ENCODE assay signal across 8 mouse cellular contexts in genomic region chr11:117962228-117963067, GRCm38 (mm10). TPM values are rescaled to one million over a fixed set of nuclear protein-coding genes. Genes with fewer than 3 reads are reported as not detected.
DNase-seq lines count a peak whose midpoint lies in the region; ATAC-seq and TF ChIP-seq lines count a peak whose summit lies in the region.

No protein-coding gene starts in this region.

- H3K36me3 ChIP-seq in heart, adult 2 months (ENCODE audit: control insufficient read depth, insufficient read depth, low read length) = no peaks in the 10 kb centered on the region

- 34% methylated on average over 10 of the region's 10 CpGs for WGBS in heart, adult 2 months
- 33% methylated on average over 10 of the region's 10 CpGs for WGBS in lung, adult 2 months

- TF ChIP-seq POLR2A in heart, adult 2 months (IDR thresholded peaks at IDR 0.05; ENCODE audit: insufficient read depth, low read depth, low read length) = no peak
- no peak for TF ChIP-seq POLR2A in lung, adult 2 months (IDR thresholded peaks at IDR 0.05; ENCODE audit: borderline replicate concordance, extremely low read depth, low read depth, low read length)

- no peak for ATAC-seq in inflammation-experienced regulatory T-cells, adult 6 months

- peak overlapping the region; percentile 83 for H3K27ac ChIP-seq in heart, adult 2 months

- no peak for TF ChIP-seq CTCF in heart, adult 2 months (IDR thresholded peaks at IDR 0.05)
- no peak for TF ChIP-seq CTCF in lung, adult 2 months (IDR thresholded peaks at IDR 0.05; ENCODE audit: insufficient read depth, low read length)

- no peaks in the 10 kb centered on the region for H3K27me3 ChIP-seq in heart, adult 2 months (ENCODE audit: control insufficient read depth, insufficient read depth, low read length)

- H3K4me1 ChIP-seq in heart, adult 2 months (ENCODE audit: control insufficient read depth, insufficient read depth, low read length) = peaks cover 34% of the 10 kb centered on the region
- peaks cover 52% of the 10 kb centered on the region for H3K4me1 ChIP-seq in lung, adult 2 months (ENCODE audit: control insufficient read depth, insufficient read depth, low read length)

- intact Hi-C loops in heart, adult 2 months (cut with DNase I) = loop anchor here (2.0 to 5.0 kb wide), 2 partner anchors 30 to 140 kb away; no protein-coding TSS in a partner anchor

- H3K79me2 ChIP-seq in heart, adult 2 months (replicated peaks; ENCODE audit: control insufficient read depth, insufficient read depth, low read length) = no peaks in the 10 kb centered on the region

- peak; percentile 77 for DNase-seq in ES-CJ7 (ENCODE audit: low read depth, low spot score)
- DNase-seq in adrenal gland, postnatal 25 days = peak; percentile 82
- DNase-seq in heart, adult 2 months = peak; percentile 91 to 92
- peak; percentile 72 for DNase-seq in kidney, adult 18-20 months
- DNase-seq in lung, adult 2 months = peak; percentile 73
- peak; percentile 82 for DNase-seq in ovary, postnatal 14 days (ENCODE audit: low spot score)
- no peak for DNase-seq in spleen, postnatal 14 days (ENCODE audit: low spot score in 2 of 2)

- no peak overlapping the region; the same call in 1 of the 2 replicates for H3K4me3 ChIP-seq in heart, adult 2 months
- no peak overlapping the region for H3K4me3 ChIP-seq in lung, adult 2 months (replicated peaks; ENCODE audit: extremely low read depth, low read depth, low read length)

- 0 out of 2 replicates have a peak, but pooled peaks have one; percentile 33 for TF ChIP-seq EP300 in heart, adult 2 months (IDR thresholded peaks at IDR 0.05; ENCODE audit: insufficient read depth, low read depth, low read length)

- H3K9ac ChIP-seq in heart, adult 2 months (ENCODE audit: low read depth, low read length) = 0 out of 2 replicates have a peak overlapping the region, but pooled peaks have one; percentile 12

RNA-seq across cellular contexts. Expression of gene Socs3, which starts 7.4 kb away (rescaled TPM):
- total RNA-seq in adrenal gland, postnatal 25 days (2021) = 8.8 and 9.0 TPM in 2 replicates
- 1 to 10 TPM; 2.8 to 4.5 TPM for total RNA-seq in heart, adult 2 months (2021)
- polyA plus RNA-seq in heart, adult 2 months (2012; rRNA removed) = 3.7 and 4.4 TPM in 2 replicates
- polyA plus RNA-seq in lung, adult 2 months (2012; rRNA removed) = 32.1 and 40.6 TPM in 2 replicates
- 10 to 100 TPM; 21.7 to 47.4 (median 28.6) TPM for polyA plus RNA-seq in inflammation-experienced regulatory T-cells, adult 6 months (2017; shearing (Covaris generic))

RNA-seq across cellular contexts. Expression of gene Pgs1, which starts 23.6 kb away (rescaled TPM):
- 58.9 and 60.0 TPM in 2 replicates for total RNA-seq in adrenal gland, postnatal 25 days (2021)
- 10 to 100 TPM; 17.9 to 18.1 TPM for total RNA-seq in heart, adult 2 months (2021)
- polyA plus RNA-seq in heart, adult 2 months (2012; rRNA removed) = 21.8 and 26.5 TPM in 2 replicates
- polyA plus RNA-seq in lung, adult 2 months (2012; rRNA removed) = 83.2 and 104 TPM in 2 replicates
- polyA plus RNA-seq in inflammation-experienced regulatory T-cells, adult 6 months (2017; shearing (Covaris generic)) = 10 to 100 TPM; 26.4 to 38.4 (median 36.7) TPM

Comparison
In these comparisons a context has a peak if more than half of its experiments do, and no peak if none do; other contexts are left out.
1. DNase-seq: peak in ES-CJ7 (single experiment), adrenal gland, postnatal 25 days (single experiment), heart, adult 2 months (2 of 2), kidney, adult 18-20 months (single experiment), lung, adult 2 months (single experiment) and ovary, postnatal 14 days (single experiment); none in spleen, postnatal 14 days (0 of 2).